Mouse (Mus musculus) cerebellum, adult 2 months (tissue): ENCODE measurements around the gene Ascl4.

Experiments
- CTCF ChIP-seq: fragments of 200-500 bp; IDR thresholded peaks from 2 replicates; pipeline ENCODE4 v1.5.1; 2011; ENCODE audit warnings: low read depth, mild to moderate bottlenecking, control low read depth, low read length, moderate library complexity, borderline replicate concordance; ENCODE audit not compliant: insufficient read depth
- POLR2A ChIP-seq: fragments of 200-500 bp; IDR thresholded peaks from 2 replicates; pipeline ENCODE4 v1.6.1; 2011; ENCODE audit warnings: low read length, control low read depth, borderline replicate concordance; ENCODE audit not compliant: insufficient read depth

DNA sequence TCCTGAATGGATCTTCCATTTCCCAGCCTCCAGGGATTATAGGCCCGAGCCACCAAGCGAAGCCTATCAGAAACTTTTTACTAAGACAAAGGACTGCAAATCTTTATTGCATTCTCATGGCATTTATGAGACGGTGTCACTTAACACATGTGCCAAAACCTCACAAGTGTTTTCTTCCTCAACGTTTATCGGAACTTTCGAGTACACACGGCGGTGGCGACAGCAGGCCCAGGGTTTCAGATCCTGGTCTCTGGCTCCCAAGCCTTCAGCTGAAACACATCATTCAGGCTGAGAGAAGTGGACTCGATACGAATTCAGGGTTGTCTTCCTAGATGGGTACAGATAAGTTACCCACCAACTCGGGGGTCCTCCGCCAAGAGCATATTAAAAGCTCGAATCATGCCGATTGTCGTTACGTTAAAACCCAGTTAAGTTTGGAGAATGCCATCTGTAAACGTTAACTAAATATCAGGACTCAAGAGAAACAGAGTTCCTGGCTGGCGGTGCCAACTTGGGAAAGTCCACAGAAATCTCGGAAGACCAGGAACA lies 29.5 kb downstream of the Ascl4 start:
- TF ChIP-seq POLR2A (no peak), CTCF (no peak)
